Mouse (Mus musculus): ENCODE measurements around the gene Nubp2. TPM values are rescaled to one million over a fixed set of nuclear protein-coding genes. Genes with fewer than 3 reads are reported as not detected.

Gene Nubp2
- polyA plus RNA-seq, 1 experiment = 36.7 TPM

- H3K4me1 ChIP-seq (ENCODE audit: control insufficient read depth, insufficient read depth, low read length) = peaks cover 16% of the 10 kb centered on the region
- peak; percentile 84 for DNase-seq
- TF ChIP-seq POLR2A (IDR thresholded peaks at IDR 0.05; ENCODE audit: borderline replicate concordance, extremely low read depth, low read depth, low read length) = peak; percentile 76; the same call in 1 of the 2 replicates
- TF ChIP-seq CTCF (IDR thresholded peaks at IDR 0.05; ENCODE audit: insufficient read depth, low read length) = no peak
- WGBS = under 1% methylated on average over 62 of the region's 62 CpGs
- H3K4me3 ChIP-seq (replicated peaks; ENCODE audit: extremely low read depth, low read depth, low read length) = peak within 1 kb of the TSS; percentile 91
Observed at GRCm38 (mm10) chr17:24894995-24895547, 8.9 kb upstream of the Nubp2 start, which contains the start of the genes Eme2 and Mrps34. Eme2 (minus strand) TSS chr17:24895087. Mrps34 (plus strand) TSS chr17:24895116.

- peak overlapping the region; percentile 91 for H3K4me3 ChIP-seq (replicated peaks; ENCODE audit: extremely low read depth, low read depth, low read length)
- 10% methylated on average over 31 of the region's 31 CpGs for WGBS
- DNase-seq = no peak
- peaks cover 16% of the 10 kb centered on the region for H3K4me1 ChIP-seq (ENCODE audit: control insufficient read depth, insufficient read depth, low read length)
- TF ChIP-seq POLR2A (IDR thresholded peaks at IDR 0.05; ENCODE audit: borderline replicate concordance, extremely low read depth, low read depth, low read length) = no peak
Observed at GRCm38 (mm10) chr17:24894061-24894994, 8.2 kb upstream of the Nubp2 start.

GRCm38 (mm10) chr17:24893276-24893675 lies 7.1 kb upstream of the Nubp2 start:
- H3K4me3 ChIP-seq (replicated peaks; ENCODE audit: extremely low read depth, low read depth, low read length) = no peak overlapping the region
- 90% methylated on average over 2 of the region's 2 CpGs for WGBS
- TF ChIP-seq POLR2A (IDR thresholded peaks at IDR 0.05; ENCODE audit: borderline replicate concordance, extremely low read depth, low read depth, low read length) (no peak), CTCF (IDR thresholded peaks at IDR 0.05; ENCODE audit: insufficient read depth, low read length) (no peak)
- peaks cover 16% of the 10 kb centered on the region for H3K4me1 ChIP-seq (ENCODE audit: control insufficient read depth, insufficient read depth, low read length)
- no peak for DNase-seq

- peaks cover 16% of the 10 kb centered on the region for H3K4me1 ChIP-seq (ENCODE audit: control insufficient read depth, insufficient read depth, low read length)
- no peak overlapping the region for H3K4me3 ChIP-seq (replicated peaks; ENCODE audit: extremely low read depth, low read depth, low read length)
- 87% methylated on average over 12 of the region's 12 CpGs for WGBS
- TF ChIP-seq CTCF (IDR thresholded peaks at IDR 0.05; ENCODE audit: insufficient read depth, low read length) (no peak), POLR2A (IDR thresholded peaks at IDR 0.05; ENCODE audit: borderline replicate concordance, extremely low read depth, low read depth, low read length) (no peak)
- DNase-seq = no peak
Observed at GRCm38 (mm10) chr17:24892785-24893184, 6.6 kb upstream of the Nubp2 start.

GRCm38 (mm10) chr17:24891321-24891720 lies 5.2 kb upstream of the Nubp2 start:
- DNase-seq = no peak
- TF ChIP-seq CTCF (IDR thresholded peaks at IDR 0.05; ENCODE audit: insufficient read depth, low read length) (no peak), POLR2A (IDR thresholded peaks at IDR 0.05; ENCODE audit: borderline replicate concordance, extremely low read depth, low read depth, low read length) (no peak)
- Histone ChIP-seq H3K4me3 (replicated peaks; ENCODE audit: extremely low read depth, low read depth, low read length) (no peak overlapping the region), H3K4me1 (ENCODE audit: control insufficient read depth, insufficient read depth, low read length) (peaks cover 15% of the 10 kb centered on the region)
- WGBS = 79% methylated on average over 13 of the region's 13 CpGs

GRCm38 (mm10) chr17:24890151-24891092 lies 4.3 kb upstream of the Nubp2 start:
- TF ChIP-seq CTCF (IDR thresholded peaks at IDR 0.05; ENCODE audit: insufficient read depth, low read length) (no peak), POLR2A (IDR thresholded peaks at IDR 0.05; ENCODE audit: borderline replicate concordance, extremely low read depth, low read depth, low read length) (peak; percentile 40; the same call in 1 of the 2 replicates)
- Histone ChIP-seq H3K4me1 (ENCODE audit: control insufficient read depth, insufficient read depth, low read length) (peaks cover 14% of the 10 kb centered on the region), H3K4me3 (replicated peaks; ENCODE audit: extremely low read depth, low read depth, low read length) (no peak overlapping the region)
- no peak for DNase-seq
- WGBS = 83% methylated on average over 19 of the region's 19 CpGs

GRCm38 (mm10) chr17:24888862-24889261 lies 2.7 kb upstream of the Nubp2 start:
- WGBS = 83% methylated on average over 3 of the region's 3 CpGs
- DNase-seq = no peak
- TF ChIP-seq CTCF (IDR thresholded peaks at IDR 0.05; ENCODE audit: insufficient read depth, low read length) = no peak
- TF ChIP-seq POLR2A (IDR thresholded peaks at IDR 0.05; ENCODE audit: borderline replicate concordance, extremely low read depth, low read depth, low read length) = peak; percentile 38; the same call in 1 of the 2 replicates

GRCm38 (mm10) chr17:24887291-24888080 lies 1.3 kb upstream of the Nubp2 start:
- no peak for DNase-seq

More at GRCm38 (mm10) chr17:24888862-24889261, 2.7 kb upstream of the Nubp2 start:
- Histone ChIP-seq H3K4me3 (replicated peaks; ENCODE audit: extremely low read depth, low read depth, low read length) (no peak overlapping the region), H3K4me1 (ENCODE audit: control insufficient read depth, insufficient read depth, low read length) (peaks cover 9% of the 10 kb centered on the region; the same call in 1 of the 2 replicates)

More at GRCm38 (mm10) chr17:24887291-24888080, 1.3 kb upstream of the Nubp2 start:
- Histone ChIP-seq H3K4me3 (replicated peaks; ENCODE audit: extremely low read depth, low read depth, low read length) (peak overlapping the region; percentile 63), H3K4me1 (ENCODE audit: control insufficient read depth, insufficient read depth, low read length) (peaks cover 9% of the 10 kb centered on the region; the same call in 1 of the 2 replicates)
- TF ChIP-seq CTCF (IDR thresholded peaks at IDR 0.05; ENCODE audit: insufficient read depth, low read length) (no peak), POLR2A (IDR thresholded peaks at IDR 0.05; ENCODE audit: borderline replicate concordance, extremely low read depth, low read depth, low read length) (peak; percentile 13; the same call in 1 of the 2 replicates)
- WGBS = 56% methylated on average over 18 of the region's 18 CpGs

Data from lung, adult 2 months (tissue).